Mouse (Mus musculus) testis, adult 2 months (tissue): ENCODE results near the gene Nfu1.

Experiments
- CTCF ChIP-seq: fragments of 200-500 bp; IDR thresholded peaks from 2 replicates; pipeline ENCODE4 v1.5.1; 2012; ENCODE audit warnings: low read depth, mild to moderate bottlenecking, inconsistent platforms, low read length, moderate library complexity; ENCODE audit not compliant: control insufficient read depth, insufficient read depth, insufficient replicate concordance
- POLR2A ChIP-seq: fragments of 200-500 bp; IDR thresholded peaks from 2 replicates; pipeline ENCODE4 v1.6.1; 2012; ENCODE audit warnings: low read depth, mild to moderate bottlenecking, inconsistent platforms, low read length, moderate library complexity; ENCODE audit not compliant: control insufficient read depth

GRCm38 (mm10) chr6:87041431-87041830, 32.4 kb downstream of the Nfu1 start:
- no peak for TF ChIP-seq CTCF
- TF ChIP-seq POLR2A = no peak
